Mouse (Mus musculus): ENCODE data around the gene Zfp536. TPM values are rescaled to one million over a fixed set of nuclear protein-coding genes. Genes with fewer than 3 reads are reported as not detected.
"Not testable (repeated sequence)": the region's sequence is repeated elsewhere in the genome, so short reads cannot be mapped to it uniquely, and the experiment has no call there.

Zfp536 gene
- polyA plus RNA-seq, 1 experiment from 2014 or later = 34.5 TPM

- Histone ChIP-seq H3K4me1 (no peaks in the 10 kb centered on the region), H3K27me3 (replicated peaks) (no peaks in the 10 kb centered on the region), H3K36me3 (no peaks in the 10 kb centered on the region), H3K4me2 (no peak overlapping the region), H3K9ac (replicated peaks) (no peak overlapping the region), H3K9me3 (replicated peaks) (no peaks in the 10 kb centered on the region), H3K27ac (replicated peaks) (no peak overlapping the region), H3K4me3 (replicated peaks) (no peak overlapping the region)
- ATAC-seq (ENCODE audit: low FRiP score) = no peak
- WGBS = 94% methylated on average over 2 of the region's 2 CpGs
These were observed 155.6 kb downstream of the Zfp536 start for GRCm38 (mm10) chr7:37617880-37618279.

- no peak overlapping the region for H3K4me3 ChIP-seq (replicated peaks)
- no peak overlapping the region for H3K9ac ChIP-seq (replicated peaks)
- WGBS = 76% methylated on average over 4 of the region's 4 CpGs
- H3K36me3 ChIP-seq = no peaks in the 10 kb centered on the region
- H3K27ac ChIP-seq (replicated peaks) = no peak overlapping the region
- no peak overlapping the region for H3K4me2 ChIP-seq
- H3K27me3 ChIP-seq (replicated peaks) = no peaks in the 10 kb centered on the region
- H3K4me1 ChIP-seq = no peaks in the 10 kb centered on the region
- no peaks in the 10 kb centered on the region for H3K9me3 ChIP-seq (replicated peaks)
- no peak for ATAC-seq (ENCODE audit: low FRiP score)
These were observed 157.5 kb downstream of the Zfp536 start for GRCm38 (mm10) chr7:37615932-37616331.

DNA sequence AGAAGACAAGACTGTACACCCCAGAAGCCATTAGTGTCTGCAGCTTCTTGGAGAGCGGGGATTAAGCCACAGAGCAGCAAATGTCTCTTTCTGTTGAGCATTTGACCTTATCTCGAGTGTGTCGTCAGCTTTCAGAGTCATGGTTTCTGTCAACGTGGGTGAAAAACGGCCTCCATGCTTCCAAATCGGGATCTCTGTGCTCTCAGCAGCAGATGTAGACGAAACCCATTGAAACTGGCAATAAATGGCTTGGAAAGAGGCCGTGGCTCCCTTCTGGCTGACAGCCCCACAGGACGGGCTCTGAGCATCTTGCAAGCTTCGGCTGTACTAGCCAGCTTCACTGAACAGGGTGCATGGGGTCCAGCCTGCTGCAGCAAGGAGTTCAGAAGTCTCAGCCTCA lies 159.1 kb downstream of the Zfp536 start:
- no peaks in the 10 kb centered on the region for H3K4me1 ChIP-seq
- no peaks in the 10 kb centered on the region for H3K27me3 ChIP-seq (replicated peaks)
- no peaks in the 10 kb centered on the region for H3K9me3 ChIP-seq (replicated peaks)
- 61% methylated on average over 10 of the region's 10 CpGs for WGBS
- no peak for ATAC-seq (ENCODE audit: low FRiP score)
- H3K36me3 ChIP-seq = no peaks in the 10 kb centered on the region
- H3K27ac ChIP-seq (replicated peaks) = no peak overlapping the region
- no peak overlapping the region for H3K4me3 ChIP-seq (replicated peaks)
- no peak overlapping the region for H3K4me2 ChIP-seq
- H3K9ac ChIP-seq (replicated peaks) = no peak overlapping the region

GRCm38 (mm10) chr7:37608556-37608955 lies 164.9 kb downstream of the Zfp536 start:
- 95% methylated on average over 14 of the region's 14 CpGs for WGBS
- ATAC-seq (ENCODE audit: low FRiP score) = no peak
- H3K4me3 ChIP-seq (replicated peaks) = no peak overlapping the region
- H3K9ac ChIP-seq (replicated peaks) = no peak overlapping the region
- no peaks in the 10 kb centered on the region for H3K36me3 ChIP-seq
- H3K4me2 ChIP-seq = no peak overlapping the region
- H3K9me3 ChIP-seq (replicated peaks) = no peaks in the 10 kb centered on the region
- no peaks in the 10 kb centered on the region for H3K27me3 ChIP-seq (replicated peaks)
- H3K27ac ChIP-seq (replicated peaks) = no peak overlapping the region
- H3K4me1 ChIP-seq = no peaks in the 10 kb centered on the region

GRCm38 (mm10) chr7:37607906-37608305 lies 165.5 kb downstream of the Zfp536 start:
- ATAC-seq (ENCODE audit: low FRiP score) = no peak
- Histone ChIP-seq H3K27ac (replicated peaks) (no peak overlapping the region), H3K4me3 (replicated peaks) (no peak overlapping the region), H3K36me3 (no peaks in the 10 kb centered on the region), H3K9ac (replicated peaks) (no peak overlapping the region), H3K4me1 (peaks cover 4% of the 10 kb centered on the region), H3K27me3 (replicated peaks) (no peaks in the 10 kb centered on the region), H3K4me2 (no peak overlapping the region), H3K9me3 (replicated peaks) (no peaks in the 10 kb centered on the region)
- 93% methylated on average over 6 of the region's 6 CpGs for WGBS

DNA sequence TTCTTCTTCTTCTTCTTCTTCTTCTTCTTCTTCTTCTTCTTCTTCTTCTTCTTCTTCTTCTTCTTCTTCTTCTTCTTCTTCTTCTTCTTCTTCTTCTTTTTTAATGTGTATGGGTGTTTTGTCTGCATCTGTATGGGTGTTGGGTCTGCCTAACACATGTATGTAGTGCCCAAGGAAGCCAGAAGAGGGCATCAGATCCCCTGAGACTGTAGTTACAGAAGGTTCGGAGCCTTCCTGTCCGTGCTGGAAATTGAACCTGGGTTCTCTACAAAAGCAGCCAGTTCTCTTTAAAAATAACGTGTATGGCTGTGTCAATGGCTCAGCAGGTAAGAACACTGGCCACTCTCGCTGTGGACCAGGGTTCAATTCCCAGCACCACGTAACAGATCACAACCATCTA lies 167.0 kb downstream of the Zfp536 start:
- Histone ChIP-seq H3K27me3 (replicated peaks) (no peaks in the 10 kb centered on the region), H3K4me3 (replicated peaks) (no peak overlapping the region), H3K9me3 (replicated peaks) (no peaks in the 10 kb centered on the region), H3K9ac (replicated peaks) (no peak overlapping the region), H3K4me1 (peaks cover 5% of the 10 kb centered on the region), H3K27ac (replicated peaks) (no peak overlapping the region), H3K4me2 (no peak overlapping the region), H3K36me3 (no peaks in the 10 kb centered on the region)
- ATAC-seq (ENCODE audit: low FRiP score) = no peak
- 87% methylated on average over 5 of the region's 5 CpGs for WGBS

- not testable (repeated sequence) for H3K9me3 ChIP-seq (replicated peaks); H3K9ac ChIP-seq (replicated peaks); H3K4me2 ChIP-seq; H3K4me3 ChIP-seq (replicated peaks); ATAC-seq (ENCODE audit: low FRiP score); H3K27me3 ChIP-seq (replicated peaks); H3K36me3 ChIP-seq; H3K27ac ChIP-seq (replicated peaks)
- peaks cover 11% of the 10 kb centered on the region for H3K4me1 ChIP-seq
These were observed 169.9 kb downstream of the Zfp536 start for GRCm38 (mm10) chr7:37603525-37603909.

DNA sequence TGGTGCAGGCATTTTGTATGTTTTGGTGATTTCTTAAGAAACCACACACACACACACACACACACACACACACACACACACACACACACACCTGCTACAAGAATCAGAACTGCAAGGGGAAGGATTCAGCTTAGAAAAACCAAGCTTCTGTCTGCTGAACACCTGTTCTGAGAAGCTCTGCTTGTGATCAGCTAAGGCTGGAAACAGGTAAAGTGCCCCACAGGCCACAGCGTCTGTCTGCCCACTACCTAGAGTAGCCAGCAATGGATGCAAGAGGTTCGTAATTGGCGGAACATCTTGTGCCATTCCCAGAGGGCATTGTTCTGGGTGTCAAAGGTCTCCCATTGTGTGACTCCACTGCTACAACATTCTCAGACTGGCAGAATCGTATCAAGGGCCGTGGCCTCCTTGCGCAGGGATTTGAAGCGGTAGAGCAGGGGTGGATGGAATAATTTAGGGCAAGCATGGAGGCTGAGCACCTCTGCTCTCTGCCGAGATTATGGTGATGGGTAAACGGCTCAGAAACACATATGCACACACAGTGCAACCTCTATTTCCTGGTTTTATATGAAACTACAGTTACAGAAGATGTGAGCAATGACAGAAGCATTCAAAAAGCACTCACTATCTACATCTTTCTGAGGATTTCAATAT lies 170.4 kb downstream of the Zfp536 start:
- H3K9ac ChIP-seq (replicated peaks) = no peak overlapping the region
- H3K4me2 ChIP-seq = no peak overlapping the region
- WGBS = 22% methylated on average over 9 of the region's 9 CpGs
- H3K27me3 ChIP-seq (replicated peaks) = no peaks in the 10 kb centered on the region
- no peaks in the 10 kb centered on the region for H3K36me3 ChIP-seq
- no peak overlapping the region for H3K27ac ChIP-seq (replicated peaks)
- no peak overlapping the region for H3K4me3 ChIP-seq (replicated peaks)
- H3K4me1 ChIP-seq = peaks cover 11% of the 10 kb centered on the region
- no peak for ATAC-seq (ENCODE audit: low FRiP score)
- H3K9me3 ChIP-seq (replicated peaks) = no peaks in the 10 kb centered on the region

GRCm38 (mm10) chr7:37600318-37600717 lies 173.1 kb downstream of the Zfp536 start:
- no peaks in the 10 kb centered on the region for H3K9me3 ChIP-seq (replicated peaks)
- no peak overlapping the region for H3K4me2 ChIP-seq
- no peaks in the 10 kb centered on the region for H3K27me3 ChIP-seq (replicated peaks)
- no peak for ATAC-seq (ENCODE audit: low FRiP score)
- H3K4me3 ChIP-seq (replicated peaks) = no peak overlapping the region
- H3K27ac ChIP-seq (replicated peaks) = no peak overlapping the region
- 52% methylated on average over 4 of the region's 4 CpGs for WGBS
- H3K4me1 ChIP-seq = peaks cover 11% of the 10 kb centered on the region
- H3K9ac ChIP-seq (replicated peaks) = no peak overlapping the region
- H3K36me3 ChIP-seq = no peaks in the 10 kb centered on the region

DNA sequence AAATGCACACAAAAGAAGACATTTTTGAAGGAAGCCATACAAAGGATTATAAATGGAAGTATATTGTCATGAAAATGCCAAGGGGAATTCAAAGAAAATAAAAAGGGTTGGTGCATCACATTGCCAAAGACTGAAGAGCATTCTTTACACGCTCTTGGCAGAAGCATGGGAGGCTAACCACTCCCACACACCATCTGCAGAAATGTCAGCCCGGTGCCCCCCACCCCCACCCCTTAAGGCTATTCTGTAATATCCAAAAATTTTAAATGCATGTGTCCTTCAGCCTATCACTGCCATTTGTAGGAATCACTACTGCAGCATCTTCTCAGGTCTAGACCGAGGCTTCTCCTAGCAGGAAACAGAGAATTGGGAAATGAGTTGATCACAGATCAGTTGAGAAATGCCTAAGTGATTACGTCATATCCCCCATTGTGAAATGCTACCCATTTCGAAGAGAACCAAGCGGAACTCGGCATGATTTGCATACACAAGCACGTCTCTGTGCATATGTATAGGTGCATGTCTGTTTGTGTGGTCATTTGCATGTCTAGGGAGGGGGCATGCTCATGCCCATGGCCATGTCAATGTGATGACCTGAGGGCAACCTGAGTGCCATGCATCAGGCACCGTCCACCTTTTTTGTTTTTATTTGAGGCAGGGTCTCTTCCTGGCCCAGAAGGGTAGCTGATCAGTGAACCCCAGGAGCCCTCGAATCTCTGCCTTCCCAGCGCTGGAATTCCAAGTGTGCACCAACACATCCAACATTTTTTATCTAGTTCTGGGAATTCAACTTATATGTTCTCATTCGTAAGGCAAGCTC lies 179.0 kb downstream of the Zfp536 start:
- no peak overlapping the region for H3K27ac ChIP-seq (replicated peaks)
- H3K36me3 ChIP-seq = no peaks in the 10 kb centered on the region
- H3K4me1 ChIP-seq = peaks cover 3% of the 10 kb centered on the region
- H3K4me2 ChIP-seq = no peak overlapping the region
- no peak overlapping the region for H3K4me3 ChIP-seq (replicated peaks)
- 65% methylated on average over 12 of the region's 12 CpGs for WGBS
- H3K9me3 ChIP-seq (replicated peaks) = no peaks in the 10 kb centered on the region
- no peak overlapping the region for H3K9ac ChIP-seq (replicated peaks)
- ATAC-seq (ENCODE audit: low FRiP score) = no peak
- no peaks in the 10 kb centered on the region for H3K27me3 ChIP-seq (replicated peaks)

GRCm38 (mm10) chr7:37593566-37593965 lies 179.9 kb downstream of the Zfp536 start:
- 96% methylated on average over 6 of the region's 6 CpGs for WGBS
- Histone ChIP-seq H3K4me1 (no peaks in the 10 kb centered on the region), H3K9me3 (replicated peaks) (no peaks in the 10 kb centered on the region), H3K27ac (replicated peaks) (no peak overlapping the region), H3K4me3 (replicated peaks) (no peak overlapping the region), H3K27me3 (replicated peaks) (no peaks in the 10 kb centered on the region), H3K4me2 (no peak overlapping the region), H3K36me3 (no peaks in the 10 kb centered on the region), H3K9ac (replicated peaks) (no peak overlapping the region)
- ATAC-seq (ENCODE audit: low FRiP score) = no peak

- no peaks in the 10 kb centered on the region for H3K36me3 ChIP-seq
- no peak overlapping the region for H3K9ac ChIP-seq (replicated peaks)
- H3K27me3 ChIP-seq (replicated peaks) = no peaks in the 10 kb centered on the region
- peak overlapping the region; percentile 20; the same call in 1 of the 2 replicates for H3K4me2 ChIP-seq
- no peaks in the 10 kb centered on the region for H3K9me3 ChIP-seq (replicated peaks)
- H3K4me1 ChIP-seq = peaks cover 8% of the 10 kb centered on the region
- no peak overlapping the region for H3K27ac ChIP-seq (replicated peaks)
- no peak overlapping the region for H3K4me3 ChIP-seq (replicated peaks)
- WGBS = 84% methylated on average over 13 of the region's 13 CpGs
- peak; percentile 72; the same call in 1 of the 2 replicates for ATAC-seq (ENCODE audit: low FRiP score)
These were observed 186.7 kb downstream of the Zfp536 start for GRCm38 (mm10) chr7:37586694-37587093.
